Mouse (Mus musculus) ovary, postnatal 14 days (tissue): ENCODE data around the gene Suds3.

Experiments used
- DNase-seq: peaks from one replicate; pipeline ENCODE4 v3.0.0; 2022; ENCODE audit warnings: low spot score

Suds3 gene

GRCm38 (mm10) chr5:117042661-117043060, 73.3 kb downstream of the Suds3 start:
- DNase-seq = no peak
